Mouse (Mus musculus) olfactory bulb, adult 2 months (tissue): ENCODE measurements around the gene Tnpo2. TPM values are rescaled to one million over a fixed set of nuclear protein-coding genes. Genes with fewer than 3 reads are reported as not detected.

ENCODE experiments used
- H3K27ac ChIP-seq: fragments of 200-500 bp; 2 replicates; pipeline ENCODE4 v1.5.1; 2012; ENCODE audit warnings: low read depth, low read length; ENCODE audit not compliant: insufficient read depth
- H3K4me1 ChIP-seq: fragments of 200-500 bp; 2 replicates; pipeline ENCODE4 v1.6.1; 2012; ENCODE audit warnings: low read length; ENCODE audit not compliant: control insufficient read depth, insufficient read depth
- H3K4me3 ChIP-seq: fragments of 200-500 bp; 2 replicates; pipeline ENCODE4 v1.5.1; 2012; ENCODE audit warnings: mild to moderate bottlenecking, low read depth, low read length, moderate library complexity; ENCODE audit not compliant: insufficient read depth
- CTCF ChIP-seq: fragments of 200-500 bp; IDR thresholded peaks from 2 replicates; pipeline ENCODE4 v1.5.1; 2012; ENCODE audit warnings: low read depth, mild to moderate bottlenecking, low read length, moderate library complexity; ENCODE audit not compliant: insufficient read depth
- POLR2A ChIP-seq: fragments of 200-500 bp; IDR thresholded peaks from 2 replicates; pipeline ENCODE4 v1.6.1; 2012; ENCODE audit warnings: mild to moderate bottlenecking, low read depth, low read length, moderate library complexity; ENCODE audit not compliant: insufficient read depth
- WGBS: fragments of 180-500 bp; shearing (Covaris S2); methylation state at CpG from one replicate; pipeline ENCODE4 v1.1.7; 2018; 5-methylcytosine and 5-hydroxymethylcytosine counted together
- polyA plus RNA-seq: library from polyadenylated mRNA; stranded (reverse); fragments of >200 nt; gene quantifications from 2 replicates; pipeline ENCODE4 v1.2.4, GENCODE M21; 2012; ENCODE audit warnings: low replicate concordance; ENCODE audit not compliant: missing spikeins, insufficient read depth, insufficient read length

The Tnpo2 gene
- polyA plus RNA-seq, 1 experiment = not detected

DNA sequence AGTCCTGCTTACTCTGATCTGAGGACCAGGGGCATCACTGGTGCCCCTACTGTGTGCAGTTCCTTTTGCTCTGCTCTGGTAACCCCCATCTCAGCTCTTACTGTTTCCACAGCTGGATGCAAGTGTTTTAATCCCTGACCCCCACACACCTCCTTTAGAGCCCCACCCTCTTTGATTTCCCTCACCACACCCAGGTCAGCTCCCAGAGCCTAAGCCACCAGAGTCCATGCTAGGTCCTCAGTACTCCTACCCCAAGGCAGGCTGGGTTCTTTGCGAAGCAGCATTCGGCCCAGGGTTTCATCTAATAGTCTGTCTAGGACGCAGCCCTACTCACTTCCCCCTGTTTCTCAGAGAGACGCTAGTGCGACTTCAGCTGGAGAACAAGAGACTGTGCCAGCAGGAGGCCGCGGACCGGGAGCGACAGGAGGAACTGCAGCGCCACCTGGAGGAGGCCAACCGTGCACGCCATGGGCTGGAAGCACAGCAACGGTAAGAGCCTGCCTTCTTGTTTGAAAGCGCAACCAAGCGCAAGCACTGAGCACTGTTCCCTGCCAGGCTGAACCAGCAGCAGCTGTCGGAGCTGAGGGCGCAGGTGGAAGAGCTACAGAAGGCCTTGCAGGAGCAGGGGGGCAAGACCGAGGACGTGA, 38.9 kb upstream of the Tnpo2 start:
- 0 out of 2 replicates have a peak, but pooled peaks have one; percentile 27 for TF ChIP-seq POLR2A
- peak; percentile 85 for TF ChIP-seq CTCF
- Histone ChIP-seq H3K4me3 (0 out of 2 replicates have a peak overlapping the region, but pooled peaks have one; percentile 2), H3K4me1 (peaks cover 10% of the 10 kb centered on the region), H3K27ac (no peak overlapping the region)
- WGBS = 3% methylated on average over 19 of the region's 19 CpGs

DNA sequence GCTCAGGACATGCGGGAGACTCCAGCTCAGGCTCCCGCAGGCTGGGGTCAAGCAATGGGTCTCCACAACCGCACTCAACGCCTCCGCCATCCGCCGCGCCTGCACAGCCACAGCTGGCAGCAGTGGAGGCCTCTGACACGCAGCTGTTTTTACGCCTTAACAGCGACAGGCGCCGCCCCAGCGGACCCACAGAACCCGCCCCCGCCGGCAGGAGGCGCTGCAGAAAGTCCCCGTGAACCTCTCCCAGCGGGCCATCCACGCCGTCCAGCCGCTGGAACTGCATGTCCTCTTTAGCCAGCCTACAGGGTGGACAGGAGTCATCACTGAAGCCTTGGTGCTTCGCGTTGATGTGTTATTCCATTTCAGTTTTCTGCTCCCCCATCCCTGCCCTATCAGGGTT, 29.0 kb upstream of the Tnpo2 start:
- TF ChIP-seq POLR2A (no peak), CTCF (no peak)
- Histone ChIP-seq H3K4me3 (no peak overlapping the region), H3K27ac (no peak overlapping the region), H3K4me1 (0 out of 2 replicates have a peak, but pooled peaks cover 3% of the 10 kb centered on the region)
- 21% methylated on average over 25 of the region's 25 CpGs for WGBS

DNA sequence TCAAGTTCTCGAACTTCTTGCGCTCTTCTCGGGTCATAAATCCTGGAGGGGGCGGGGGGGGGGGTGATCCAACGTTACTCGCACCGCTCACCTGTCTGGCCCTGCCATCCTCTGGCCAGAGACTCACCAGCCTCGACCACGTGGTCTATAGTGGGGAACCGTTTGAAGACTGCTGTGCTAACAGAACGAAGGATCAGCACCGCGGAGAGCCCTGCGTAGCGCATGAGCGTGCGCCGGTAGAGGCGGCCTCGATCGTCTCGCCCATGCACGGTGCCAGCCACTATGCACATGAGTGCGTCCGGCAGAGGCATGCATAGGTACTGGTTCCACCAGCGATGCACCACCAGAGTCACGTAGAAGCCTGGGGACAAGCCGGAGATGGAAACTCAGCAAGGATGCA, 25.5 kb upstream of the Tnpo2 start:
- H3K4me3 ChIP-seq = no peak overlapping the region
- H3K27ac ChIP-seq = no peak overlapping the region
- H3K4me1 ChIP-seq = peaks cover 8% of the 10 kb centered on the region; the same call in 1 of the 2 replicates
- WGBS = 21% methylated on average over 28 of the region's 28 CpGs
- TF ChIP-seq CTCF (no peak), POLR2A (no peak)

DNA sequence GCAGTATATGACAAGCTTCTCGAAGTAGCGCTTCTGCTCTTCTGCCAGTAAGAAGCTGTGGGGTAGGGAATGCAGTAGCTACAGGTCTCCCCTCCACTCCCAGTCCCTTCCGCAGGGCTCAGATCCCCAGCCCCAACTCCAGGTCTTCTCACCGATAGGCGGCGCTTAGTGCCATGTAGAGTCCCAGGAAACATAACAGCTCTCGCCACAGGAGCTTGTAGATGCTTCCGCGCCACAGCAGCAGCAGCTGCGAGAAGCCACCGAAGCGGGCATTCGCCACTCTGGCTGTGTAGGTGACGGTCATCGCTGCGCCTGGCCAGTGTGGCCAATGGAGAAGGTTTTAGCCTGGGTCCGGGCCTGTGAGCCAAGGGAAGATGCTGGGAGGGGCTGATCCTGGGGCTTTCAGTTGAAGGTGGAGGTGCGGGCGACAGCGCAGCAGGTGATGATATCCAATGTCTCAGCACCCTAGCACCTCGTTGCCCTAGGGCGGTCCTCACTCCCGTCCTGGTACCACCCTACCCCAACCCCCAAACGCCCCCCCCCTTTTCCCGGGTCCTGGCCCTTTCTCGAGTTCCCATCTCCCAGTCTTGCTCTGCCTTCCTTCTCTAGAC, 23.4 kb upstream of the Tnpo2 start:
- Histone ChIP-seq H3K4me1 (peaks cover 8% of the 10 kb centered on the region; the same call in 1 of the 2 replicates), H3K4me3 (peak overlapping the region; percentile 50), H3K27ac (no peak overlapping the region)
- WGBS = 6% methylated on average over 26 of the region's 26 CpGs
- TF ChIP-seq CTCF = peak; percentile 61
- TF ChIP-seq POLR2A = no peak

GRCm38 (mm10) chr8:85014431-85014830, 22.3 kb upstream of the Tnpo2 start, which contains the start of gene Best2:
Gene Best2, minus strand, starts transcription at chr8:85014531.
- H3K4me3 ChIP-seq = peak within 1 kb of the TSS; percentile 50
- peaks cover 8% of the 10 kb centered on the region; the same call in 1 of the 2 replicates for H3K4me1 ChIP-seq
- no peak within 1 kb of the TSS for H3K27ac ChIP-seq
- TF ChIP-seq POLR2A (no peak), CTCF (no peak)
- 54% methylated on average over 2 of the region's 2 CpGs for WGBS

GRCm38 (mm10) chr8:85016724-85017123, 20.0 kb upstream of the Tnpo2 start:
- H3K4me3 ChIP-seq = no peak overlapping the region
- TF ChIP-seq POLR2A (no peak), CTCF (no peak)
- no peak overlapping the region for H3K27ac ChIP-seq
- WGBS = 63% methylated on average over 10 of the region's 10 CpGs
- peaks cover 5% of the 10 kb centered on the region; the same call in 1 of the 2 replicates for H3K4me1 ChIP-seq

DNA sequence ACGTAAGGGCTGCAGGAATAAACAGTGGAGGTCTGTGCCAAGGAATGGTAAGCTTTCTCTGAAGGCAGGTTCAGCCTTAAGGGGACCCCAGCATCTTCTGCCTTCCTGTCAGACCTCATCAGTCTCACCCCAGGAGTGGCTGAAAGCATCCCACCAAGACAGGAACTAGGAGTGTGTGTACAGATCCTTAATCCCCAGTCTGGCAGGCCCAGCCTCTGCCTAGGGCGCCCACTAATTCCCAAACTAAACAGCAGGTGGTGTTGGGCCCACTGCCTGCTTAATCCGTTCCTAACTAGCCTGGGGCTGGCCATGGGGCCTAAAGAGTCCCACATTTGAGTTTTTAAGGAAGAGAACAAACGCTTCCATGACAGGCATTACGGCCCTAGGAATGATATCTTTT, 19.5 kb upstream of the Tnpo2 start:
- WGBS = 23% methylated on average over 5 of the region's 5 CpGs
- Histone ChIP-seq H3K4me3 (no peak overlapping the region), H3K27ac (no peak overlapping the region), H3K4me1 (peaks cover 5% of the 10 kb centered on the region; the same call in 1 of the 2 replicates)
- TF ChIP-seq CTCF (no peak), POLR2A (no peak)

- no peak overlapping the region for H3K4me3 ChIP-seq
- TF ChIP-seq POLR2A = no peak
- TF ChIP-seq CTCF = no peak
- H3K27ac ChIP-seq = no peak overlapping the region
- WGBS = 92% methylated on average over 3 of the region's 3 CpGs
- H3K4me1 ChIP-seq = peaks cover 9% of the 10 kb centered on the region
Measured at GRCm38 (mm10) chr8:85021514-85022055, 15.1 kb upstream of the Tnpo2 start.

DNA sequence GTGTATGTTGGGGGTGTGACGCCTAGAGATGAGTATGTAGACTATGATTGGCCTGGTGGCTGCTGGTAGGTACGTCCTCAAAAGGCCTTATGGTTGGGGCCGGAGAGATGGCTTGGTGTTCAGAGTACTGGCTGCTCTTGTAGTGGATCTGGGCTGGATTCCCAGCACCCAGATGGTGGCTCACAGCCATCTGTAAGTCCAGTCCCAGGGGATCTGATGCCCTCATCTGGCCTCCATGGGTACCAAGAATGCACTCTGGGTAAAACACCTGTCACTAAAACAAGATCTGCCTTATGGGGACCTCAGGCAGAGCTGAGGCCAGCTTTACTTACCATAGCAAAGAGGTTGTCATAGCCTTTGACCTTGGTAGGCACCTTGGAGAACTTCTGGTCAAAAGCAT, 12.9 kb upstream of the Tnpo2 start:
- Histone ChIP-seq H3K4me1 (peaks cover 9% of the 10 kb centered on the region), H3K27ac (no peak overlapping the region), H3K4me3 (no peak overlapping the region)
- WGBS = 95% methylated on average over 3 of the region's 3 CpGs
- no peak for TF ChIP-seq POLR2A
- TF ChIP-seq CTCF = no peak
